Mouse (Mus musculus): ENCODE measurements at regions not wholly inside any gene's neighbourhood (a gene's known extent, or its start where the extent isn't known, plus 50 kb on each side); places are given as distances from the start of the nearest gene placed in this dataset.

DNA sequence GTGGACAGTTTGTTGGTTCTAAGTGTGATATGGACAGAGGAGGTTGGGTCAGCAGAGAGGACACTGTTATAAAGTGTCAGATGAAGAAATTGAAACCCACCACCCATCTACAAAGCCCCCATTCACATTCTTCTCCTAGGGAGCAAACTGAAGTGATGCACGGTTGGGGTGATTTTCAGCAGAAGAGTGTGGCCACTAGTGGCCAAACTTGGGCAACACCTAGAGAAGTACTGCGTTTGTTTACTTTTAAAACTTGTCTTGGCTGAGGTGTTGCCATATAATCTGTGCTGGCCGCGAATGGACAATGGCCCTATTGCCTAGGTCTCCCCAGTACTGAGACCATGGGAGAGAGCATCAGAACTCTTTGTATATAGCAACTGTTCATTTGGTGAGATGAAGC, 150.8 kb upstream of the Cox10 start:
- Histone ChIP-seq H3K27me3 (ENCODE audit: insufficient read depth, low read length) (no peaks in the 10 kb centered on the region), H3K4me2 (no peak overlapping the region), H3K36me3 (ENCODE audit: insufficient read depth) (no peaks in the 10 kb centered on the region), H3K27ac (ENCODE audit: low read depth) (no peak overlapping the region), H3K4me3 (ENCODE audit: low read depth, low read length) (no peak overlapping the region), H3K4me1 (ENCODE audit: insufficient read depth) (no peaks in the 10 kb centered on the region), H3K9ac (no peak overlapping the region), H3K9me3 (ENCODE audit: low read depth, low read length) (no peaks in the 10 kb centered on the region)
- 62% methylated on average over 4 of the region's 4 CpGs for WGBS
- peak; percentile 28 for TF ChIP-seq CTCF (IDR thresholded peaks at IDR 0.05; ENCODE audit: low read depth)
- ATAC-seq (ENCODE audit: insufficient read depth) = no peak
- DNase-seq = no peak

GRCm38 (mm10) chr11:64220888-64221287, 141.6 kb upstream of the Cox10 start:
- TF ChIP-seq CTCF (IDR thresholded peaks at IDR 0.05; ENCODE audit: low read depth) = no peak; the same call in 1 of the 2 replicates
- ATAC-seq (ENCODE audit: insufficient read depth) = no peak

DNA sequence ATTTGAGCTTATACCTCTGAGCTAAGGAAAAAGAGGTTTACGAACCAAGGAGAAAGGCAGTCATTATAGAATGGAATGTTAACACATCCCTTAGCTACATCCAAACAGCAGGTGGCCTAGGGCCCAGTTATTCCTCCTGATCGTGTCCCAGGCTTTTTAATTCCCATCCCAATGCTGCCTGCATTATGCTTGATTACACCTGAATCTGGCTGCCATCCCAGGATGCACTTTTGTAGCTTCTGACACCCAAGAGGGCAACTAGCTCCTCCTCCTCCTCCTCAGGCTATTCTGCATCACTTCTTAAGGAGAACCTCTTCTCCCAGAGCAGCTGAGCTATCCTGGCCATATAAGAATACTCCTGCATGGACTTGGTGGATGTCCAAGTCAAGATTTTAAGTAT, 137.9 kb upstream of the Cox10 start:
- Histone ChIP-seq H3K9ac (no peak overlapping the region), H3K27ac (ENCODE audit: low read depth) (no peak overlapping the region), H3K4me1 (ENCODE audit: insufficient read depth) (no peaks in the 10 kb centered on the region), H3K9me3 (ENCODE audit: low read depth, low read length) (no peaks in the 10 kb centered on the region), H3K4me3 (ENCODE audit: low read depth, low read length) (no peak overlapping the region), H3K27me3 (ENCODE audit: insufficient read depth, low read length) (no peaks in the 10 kb centered on the region), H3K4me2 (no peak overlapping the region), H3K36me3 (ENCODE audit: insufficient read depth) (no peaks in the 10 kb centered on the region)
- WGBS = 66% methylated on average over 2 of the region's 2 CpGs
- ATAC-seq (ENCODE audit: insufficient read depth) (no peak), DNase-seq (no peak)
- TF ChIP-seq CTCF (IDR thresholded peaks at IDR 0.05; ENCODE audit: low read depth) = no peak

More at GRCm38 (mm10) chr11:64220888-64221287, 141.6 kb upstream of the Cox10 start:
- Histone ChIP-seq H3K9ac (no peak overlapping the region), H3K4me1 (ENCODE audit: insufficient read depth) (no peaks in the 10 kb centered on the region), H3K36me3 (ENCODE audit: insufficient read depth) (no peaks in the 10 kb centered on the region), H3K9me3 (ENCODE audit: low read depth, low read length) (no peaks in the 10 kb centered on the region), H3K27me3 (ENCODE audit: insufficient read depth, low read length) (no peaks in the 10 kb centered on the region), H3K4me2 (no peak overlapping the region), H3K27ac (ENCODE audit: low read depth) (no peak overlapping the region), H3K4me3 (ENCODE audit: low read depth, low read length) (no peak overlapping the region)
- 88% methylated on average over 4 of the region's 4 CpGs for WGBS
- DNase-seq = no peak

DNA sequence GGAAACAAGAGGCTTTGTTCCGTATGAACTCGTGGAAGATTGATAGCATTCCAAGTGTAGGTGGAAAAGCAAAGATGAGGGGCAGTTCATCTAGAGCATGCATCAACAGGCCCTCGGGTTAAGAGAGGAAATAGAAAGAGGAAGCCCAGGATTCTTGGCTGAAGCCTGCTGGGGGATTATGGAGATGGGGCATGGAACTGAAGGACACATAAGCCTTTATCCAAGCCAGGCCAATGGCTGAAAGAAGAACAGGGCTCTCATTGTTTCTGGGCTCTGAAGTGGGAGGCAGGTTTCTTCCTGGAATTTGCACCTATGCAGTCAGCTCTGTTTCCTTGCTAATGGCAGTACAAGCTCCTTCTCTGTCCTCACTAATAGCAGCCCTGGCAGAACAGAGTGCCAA, 131.6 kb upstream of the Cox10 start:
- ATAC-seq (ENCODE audit: insufficient read depth) = 0 out of 2 replicates have a peak, but pooled peaks have one; percentile 14
- H3K36me3 ChIP-seq (ENCODE audit: insufficient read depth) = no peaks in the 10 kb centered on the region
- TF ChIP-seq CTCF (IDR thresholded peaks at IDR 0.05; ENCODE audit: low read depth) = no peak
- no peak overlapping the region for H3K9ac ChIP-seq
- DNase-seq = peak; percentile 27
- H3K4me1 ChIP-seq (ENCODE audit: insufficient read depth) = no peaks in the 10 kb centered on the region
- H3K4me2 ChIP-seq = no peak overlapping the region
- no peaks in the 10 kb centered on the region for H3K9me3 ChIP-seq (ENCODE audit: low read depth, low read length)
- no peaks in the 10 kb centered on the region for H3K27me3 ChIP-seq (ENCODE audit: insufficient read depth, low read length)
- WGBS = 30% methylated on average over 3 of the region's 3 CpGs
- H3K4me3 ChIP-seq (ENCODE audit: low read depth, low read length) = no peak overlapping the region
- no peak overlapping the region for H3K27ac ChIP-seq (ENCODE audit: low read depth)

- DNase-seq = no peak
- 67% methylated on average over 2 of the region's 2 CpGs for WGBS
- no peak for ATAC-seq (ENCODE audit: insufficient read depth)
- H3K9me3 ChIP-seq (ENCODE audit: low read depth, low read length) = no peaks in the 10 kb centered on the region
- no peak overlapping the region for H3K9ac ChIP-seq
- no peaks in the 10 kb centered on the region for H3K36me3 ChIP-seq (ENCODE audit: insufficient read depth)
- H3K27me3 ChIP-seq (ENCODE audit: insufficient read depth, low read length) = no peaks in the 10 kb centered on the region
- 0 out of 2 replicates have a peak, but pooled peaks cover 6% of the 10 kb centered on the region for H3K4me1 ChIP-seq (ENCODE audit: insufficient read depth)
- no peak for TF ChIP-seq CTCF (IDR thresholded peaks at IDR 0.05; ENCODE audit: low read depth)
- no peak overlapping the region for H3K4me3 ChIP-seq (ENCODE audit: low read depth, low read length)
- H3K4me2 ChIP-seq = no peak overlapping the region
- no peak overlapping the region for H3K27ac ChIP-seq (ENCODE audit: low read depth)
Measured at GRCm38 (mm10) chr11:64208306-64208705, 129.0 kb upstream of the Cox10 start.

DNA sequence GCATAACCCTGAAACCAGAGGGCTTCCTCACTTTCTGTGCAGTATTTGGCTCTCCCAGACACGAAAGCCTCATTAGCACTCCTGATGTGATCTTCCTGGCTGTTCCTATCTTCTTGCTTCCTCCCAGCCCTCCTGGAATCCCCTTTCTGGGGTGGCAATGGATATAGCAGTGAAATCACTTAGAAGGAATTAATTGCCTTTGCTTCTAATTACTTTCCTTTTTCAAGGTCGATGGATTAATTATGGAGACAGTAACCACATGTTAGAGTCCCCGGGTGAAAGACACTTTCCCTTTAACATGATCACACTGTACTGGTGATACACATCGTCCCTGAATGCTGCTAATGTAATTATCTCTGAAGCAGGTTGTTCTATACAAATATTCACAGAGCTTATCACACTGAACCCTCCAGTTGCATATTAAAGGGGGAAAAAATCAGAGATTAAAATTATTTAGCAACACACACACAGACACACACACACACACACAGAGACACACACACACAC, 128.1 kb upstream of the Cox10 start:
- WGBS = 64% methylated on average over 4 of the region's 4 CpGs
- Histone ChIP-seq H3K4me2 (no peak overlapping the region), H3K4me3 (ENCODE audit: low read depth, low read length) (no peak overlapping the region), H3K4me1 (ENCODE audit: insufficient read depth) (0 out of 2 replicates have a peak, but pooled peaks cover 6% of the 10 kb centered on the region), H3K27me3 (ENCODE audit: insufficient read depth, low read length) (no peaks in the 10 kb centered on the region), H3K36me3 (ENCODE audit: insufficient read depth) (no peaks in the 10 kb centered on the region), H3K27ac (ENCODE audit: low read depth) (no peak overlapping the region), H3K9me3 (ENCODE audit: low read depth, low read length) (no peaks in the 10 kb centered on the region), H3K9ac (no peak overlapping the region)
- TF ChIP-seq CTCF (IDR thresholded peaks at IDR 0.05; ENCODE audit: low read depth) = no peak
- no peak for DNase-seq
- ATAC-seq (ENCODE audit: insufficient read depth) = no peak

- H3K9me3 ChIP-seq (ENCODE audit: low read depth, low read length) = no peaks in the 10 kb centered on the region
- H3K27me3 ChIP-seq (ENCODE audit: insufficient read depth, low read length) = no peaks in the 10 kb centered on the region
- 58% methylated on average over 2 of the region's 2 CpGs for WGBS
- H3K4me1 ChIP-seq (ENCODE audit: insufficient read depth) = 0 out of 2 replicates have a peak, but pooled peaks cover 6% of the 10 kb centered on the region
- TF ChIP-seq CTCF (IDR thresholded peaks at IDR 0.05; ENCODE audit: low read depth) = no peak
- DNase-seq = no peak
- H3K36me3 ChIP-seq (ENCODE audit: insufficient read depth) = no peaks in the 10 kb centered on the region
- no peak overlapping the region for H3K4me2 ChIP-seq
- H3K27ac ChIP-seq (ENCODE audit: low read depth) = no peak overlapping the region
- H3K9ac ChIP-seq = no peak overlapping the region
- no peak for ATAC-seq (ENCODE audit: insufficient read depth)
- no peak overlapping the region for H3K4me3 ChIP-seq (ENCODE audit: low read depth, low read length)
Measured at GRCm38 (mm10) chr11:64206155-64206554, 126.9 kb upstream of the Cox10 start.
